Mouse (Mus musculus) layer of hippocampus, adult 9-10 months (tissue): Measurements from ENCODE around the gene 1700020D05Rik.
A peak's percentile ranks its signal among the peaks of the same experiment; 100 is the strongest.

ENCODE experiments used
- DNase-seq: peaks from one replicate; pipeline ENCODE4 v3.0.0; 2022; ENCODE audit warnings: low spot score

Gene 1700020D05Rik

GRCm38 (mm10) chr19:5503687-5504086 lies at the start of gene 1700020D05Rik:
Gene 1700020D05Rik, minus strand, starts transcription at chr19:5503787.
- no peak for DNase-seq

DNA sequence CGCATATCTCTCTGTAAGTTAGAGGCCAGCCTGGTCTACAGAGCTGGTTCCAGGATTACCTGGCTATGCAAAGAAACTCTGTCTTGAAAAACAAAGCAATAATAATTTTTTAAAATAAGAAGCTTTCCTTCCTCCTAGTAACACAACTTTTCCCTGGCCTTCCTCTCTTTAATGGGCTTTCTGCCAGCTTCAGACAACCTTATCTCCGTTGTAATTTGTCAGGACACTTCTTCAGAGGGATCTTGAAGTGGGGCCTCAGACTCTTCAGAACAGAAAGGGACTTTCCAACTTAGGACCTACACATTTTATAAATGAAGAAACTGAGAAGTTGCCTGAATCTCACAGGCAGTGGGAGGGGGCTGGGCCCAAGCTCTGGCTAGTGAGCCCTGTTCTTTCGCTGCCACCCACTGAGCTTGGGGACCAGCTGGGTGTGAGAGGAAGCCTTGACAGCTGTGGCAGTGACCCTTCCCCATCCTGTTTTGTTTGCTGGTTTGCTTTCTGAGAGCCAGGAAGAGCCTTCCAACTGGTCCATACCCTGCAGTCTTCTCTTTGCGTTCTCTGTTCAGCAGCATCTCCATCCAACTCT lies 44.0 kb upstream of the 1700020D05Rik start:
- DNase-seq, result no peak

- DNase-seq, result no peak
Measured at GRCm38 (mm10) chr19:5544031-5544430, 40.4 kb upstream of the 1700020D05Rik start.

GRCm38 (mm10) chr19:5543362-5543761 lies 39.8 kb upstream of the 1700020D05Rik start:
- no peak for DNase-seq

DNA sequence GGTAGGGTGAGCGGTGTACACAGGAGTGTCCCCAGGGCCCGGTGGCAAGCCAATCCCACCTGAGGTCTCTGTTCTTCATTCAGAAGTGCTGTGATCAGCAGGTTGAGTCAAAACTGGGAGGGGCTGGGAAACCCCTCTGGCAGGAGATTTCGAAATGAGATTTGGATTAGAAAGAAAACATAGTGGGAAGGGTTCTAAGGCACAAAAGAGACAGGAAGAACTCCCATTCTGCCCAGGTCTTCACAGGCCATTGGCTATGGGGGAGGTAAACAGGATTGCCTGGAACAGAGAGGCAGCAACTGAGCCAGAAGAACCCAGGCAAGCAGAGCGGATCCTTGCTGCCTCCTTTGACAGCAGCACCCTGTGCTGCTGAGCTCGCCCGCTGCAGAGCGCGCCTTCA lies 35.2 kb upstream of the 1700020D05Rik start:
- DNase-seq, result no peak

GRCm38 (mm10) chr19:5532520-5532919 lies 28.9 kb upstream of the 1700020D05Rik start:
- DNase-seq, result no peak

GRCm38 (mm10) chr19:5530138-5530524 lies 26.5 kb upstream of the 1700020D05Rik start:
- DNase-seq, result no peak

DNA sequence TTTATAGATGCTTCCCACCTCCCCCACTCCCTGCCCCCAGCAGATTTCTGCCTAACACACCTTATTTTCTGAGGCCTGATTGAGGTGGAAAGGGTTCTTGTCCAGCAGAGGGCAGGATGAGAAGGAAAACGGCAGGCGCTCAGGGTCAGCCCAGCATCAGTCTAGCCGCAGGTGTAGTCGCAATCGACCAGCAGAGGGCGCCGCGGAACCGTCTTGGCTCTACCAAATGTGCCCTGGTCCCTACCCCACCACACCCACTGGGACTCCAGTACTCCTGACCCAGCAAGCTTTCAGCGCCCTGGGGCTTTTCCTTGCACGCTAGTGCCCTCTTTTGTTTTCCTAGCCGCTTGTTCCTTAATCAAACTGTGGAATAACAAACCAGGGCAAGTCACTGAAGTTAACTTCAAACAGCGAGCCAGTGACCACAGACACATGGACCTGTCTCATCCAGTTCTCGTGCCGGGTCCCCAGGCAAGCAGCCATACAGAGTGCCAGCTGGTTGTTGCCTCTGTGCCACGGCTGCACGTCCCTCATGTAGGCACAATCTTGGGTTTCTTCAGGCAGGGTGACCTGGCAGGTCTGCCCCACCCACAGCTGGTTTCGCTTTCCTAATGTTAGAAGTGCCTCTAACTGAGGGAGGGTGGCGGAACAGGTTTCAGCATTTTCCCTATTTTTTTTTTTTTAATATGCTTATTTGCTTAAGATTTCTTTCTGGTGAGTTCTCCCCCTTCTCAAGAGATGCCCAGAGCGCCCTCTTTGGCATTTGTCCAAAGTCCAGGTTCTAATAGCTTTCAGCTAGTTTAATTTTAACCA lies 25.9 kb upstream of the 1700020D05Rik start:
- DNase-seq, result peak; percentile 85

- no peak for DNase-seq
Measured at GRCm38 (mm10) chr19:5525204-5525603, 21.6 kb upstream of the 1700020D05Rik start.

DNA sequence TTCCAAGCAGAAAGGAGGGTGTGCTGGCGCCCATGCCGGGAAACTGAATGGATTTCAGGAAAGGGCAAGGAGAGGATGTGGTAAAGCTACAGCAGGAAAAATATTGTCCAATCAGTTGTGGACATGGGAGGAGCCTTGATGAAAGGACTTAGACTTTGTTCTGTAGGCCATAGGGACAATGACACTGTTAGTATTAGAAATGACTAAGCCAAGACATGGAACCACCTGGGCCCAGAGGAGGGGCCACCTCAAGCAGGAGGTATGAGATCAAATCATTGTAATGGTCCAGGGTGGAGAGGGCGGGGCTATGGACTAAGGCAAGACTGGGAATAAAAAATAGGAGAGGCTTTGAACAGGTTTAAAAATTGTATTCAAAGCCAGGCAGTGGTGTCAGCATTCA lies 15.1 kb upstream of the 1700020D05Rik start:
- DNase-seq, result no peak

DNA sequence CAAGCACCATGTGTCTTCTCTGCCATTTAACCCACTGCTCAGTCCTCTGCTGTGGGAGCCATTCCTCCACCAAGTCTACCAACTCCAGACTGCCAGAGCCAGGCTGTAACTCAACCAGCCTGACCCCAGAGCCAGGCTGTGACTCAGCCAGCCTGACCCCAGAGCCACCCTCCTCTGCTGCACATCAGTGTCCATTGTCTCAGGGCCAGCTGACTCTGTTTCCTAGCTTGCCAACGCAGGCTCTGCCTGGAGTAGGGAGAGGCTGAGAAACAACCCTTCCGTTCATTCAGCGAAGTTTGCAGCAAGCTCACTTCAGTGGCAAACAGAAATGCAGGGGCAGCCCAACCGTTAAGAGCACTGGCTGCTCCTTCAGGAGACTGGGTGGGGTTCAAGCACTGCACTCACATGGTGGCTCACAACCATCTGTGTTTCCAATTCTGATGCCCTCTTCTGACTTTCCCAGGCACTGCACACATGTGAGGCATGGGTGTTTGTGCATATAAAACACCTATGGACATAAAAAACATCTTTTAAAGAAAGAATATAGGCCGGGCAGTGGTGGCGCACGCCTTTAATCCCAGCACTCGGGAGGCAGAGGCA lies 13.4 kb upstream of the 1700020D05Rik start:
- DNase-seq, result no peak

GRCm38 (mm10) chr19:5515840-5516777 lies 12.5 kb upstream of the 1700020D05Rik start:
- no peak for DNase-seq

DNA sequence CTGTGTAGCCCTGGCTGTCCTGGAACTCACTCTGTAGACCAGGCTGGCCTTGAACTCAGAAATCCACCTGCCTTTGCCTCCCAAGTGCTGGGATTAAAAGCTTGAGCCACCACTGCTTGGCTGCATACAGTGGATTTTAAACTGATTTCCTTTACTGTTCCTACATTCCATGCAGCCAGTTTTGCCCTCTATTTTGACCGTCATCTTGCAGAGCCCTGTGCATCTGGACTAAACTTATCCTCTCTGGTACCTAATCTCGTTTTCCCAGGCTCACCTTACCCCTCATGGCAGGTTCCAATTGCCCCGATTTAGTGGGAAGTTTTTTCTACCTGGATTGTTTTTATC lies 9.4 kb upstream of the 1700020D05Rik start:
- DNase-seq, result no peak

DNA sequence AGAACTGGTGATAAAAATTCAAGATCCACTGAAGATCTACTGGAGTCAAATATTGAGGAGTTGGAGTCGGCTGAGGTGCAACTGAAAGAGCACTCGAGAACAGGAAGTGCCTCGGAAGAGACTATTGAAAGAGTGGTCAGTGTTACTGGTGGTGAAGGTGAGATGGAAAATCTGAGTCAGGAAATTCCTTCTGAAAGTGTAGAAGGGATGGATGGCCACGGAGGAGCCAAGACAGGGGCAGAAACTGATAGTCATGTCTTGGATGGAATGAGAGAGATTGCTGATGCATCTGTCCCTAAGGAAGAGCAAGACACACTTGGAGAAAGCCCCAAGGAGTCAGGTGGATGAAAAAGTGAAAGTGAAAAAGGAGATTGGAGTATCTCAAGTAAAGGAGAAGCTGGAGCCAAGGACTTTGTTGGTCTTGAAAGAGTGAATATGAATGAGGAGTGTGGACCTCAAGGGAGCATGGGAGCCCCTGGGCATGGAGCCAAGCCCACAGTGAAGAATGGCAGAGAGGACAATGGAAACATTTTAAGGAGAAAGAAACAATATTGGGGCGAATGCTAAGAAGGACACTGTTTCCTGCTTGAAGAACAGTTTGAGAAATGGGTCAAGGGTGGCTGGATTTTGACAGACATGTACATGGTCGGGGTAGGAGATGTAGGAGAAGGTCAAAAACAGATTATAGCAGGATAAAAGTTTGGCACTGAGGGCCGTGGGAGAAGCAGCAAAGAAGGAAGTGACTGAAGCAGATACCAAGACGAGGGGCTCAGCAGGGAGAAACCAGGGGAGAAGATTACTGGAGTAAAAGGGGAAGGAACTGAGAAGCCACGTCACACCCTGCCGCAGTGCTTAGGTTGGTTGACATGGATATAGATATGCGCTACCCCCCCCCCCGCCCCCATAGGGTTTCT lies 8.8 kb upstream of the 1700020D05Rik start:
- no peak for DNase-seq

DNA sequence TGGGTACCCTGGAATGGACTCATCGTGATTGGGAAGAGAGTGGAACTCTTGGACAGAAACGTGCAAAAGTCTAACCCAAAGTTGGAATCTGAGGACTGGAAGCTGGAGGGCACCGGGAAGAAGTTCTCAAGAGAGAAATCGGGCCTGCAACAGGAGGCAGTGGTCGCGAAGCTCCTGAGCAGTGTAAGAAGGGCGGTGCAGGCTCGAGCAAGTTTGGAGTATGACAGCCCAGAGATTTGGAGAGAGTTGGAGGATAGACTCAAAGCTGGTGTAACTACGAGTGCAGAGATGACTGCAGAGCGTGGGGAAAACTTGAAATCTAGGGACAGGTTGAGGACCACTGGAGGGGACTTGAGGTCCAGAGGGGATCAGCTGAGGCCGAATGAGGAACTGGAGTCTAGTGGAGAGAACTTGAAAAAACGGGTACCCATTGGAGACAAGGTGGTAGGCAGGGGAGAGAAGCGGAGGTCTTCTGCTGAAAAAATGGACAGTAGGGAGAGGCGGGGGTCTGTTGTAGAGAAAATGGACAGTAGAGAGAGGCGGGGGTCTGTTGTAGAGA lies 7.6 kb upstream of the 1700020D05Rik start:
- DNase-seq, result no peak

DNA sequence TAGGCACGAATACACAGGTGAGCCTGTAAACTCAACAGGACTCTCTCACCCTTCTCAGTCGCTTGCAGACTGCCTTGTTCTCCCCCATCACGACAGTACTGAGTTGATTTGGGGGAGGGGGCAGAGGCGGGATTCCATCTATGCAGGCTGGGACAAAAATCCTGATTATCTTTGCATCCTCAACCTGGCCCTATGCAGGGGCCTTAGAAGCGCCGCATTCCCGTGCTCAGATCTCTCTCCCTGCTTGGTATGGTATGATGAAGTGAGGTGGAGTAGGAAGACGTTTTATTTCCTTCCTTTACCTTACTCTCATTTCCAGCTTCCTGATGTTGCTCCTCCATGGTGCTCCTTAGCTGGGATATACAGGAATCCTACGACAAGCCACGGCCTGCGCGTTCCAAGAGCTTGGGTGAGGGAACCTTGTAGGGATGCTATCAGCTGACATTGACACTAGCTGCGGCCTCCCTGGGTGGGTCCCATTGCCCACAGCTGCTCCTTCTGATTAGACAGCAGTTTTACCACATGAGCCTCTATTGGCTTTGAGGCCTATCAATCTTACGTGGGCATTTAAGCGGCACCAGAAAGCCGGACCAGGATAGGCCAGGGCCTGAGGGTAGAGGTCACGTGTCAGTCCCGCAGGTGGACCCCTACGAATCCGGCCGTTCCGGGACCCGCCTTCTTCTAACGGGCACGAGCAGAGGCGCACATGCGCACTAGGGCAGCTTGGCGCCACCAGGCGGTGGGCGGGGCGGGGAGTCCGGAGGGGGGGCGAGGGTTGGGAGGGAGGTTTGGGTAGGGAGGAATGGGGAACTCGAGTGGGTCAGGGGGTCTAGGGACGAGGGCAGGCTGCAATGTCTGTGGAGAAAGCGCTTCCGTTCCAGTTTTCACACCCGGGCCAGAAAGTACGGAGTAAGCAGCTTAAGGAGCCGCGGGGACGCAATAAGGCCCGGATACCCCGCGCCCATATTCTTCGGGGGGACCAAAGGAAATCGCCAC lies 6.7 kb upstream of the 1700020D05Rik start, which contains the start of gene Snx32:
TSS of gene Snx32 (minus strand) at position 508 of the 996 bp plus-strand sequence.
- peak; percentile 99 for DNase-seq

GRCm38 (mm10) chr19:5500330-5500875 lies 3.2 kb downstream of the 1700020D05Rik start:
- DNase-seq, result no peak

GRCm38 (mm10) chr19:5496052-5496370 lies 7.6 kb downstream of the 1700020D05Rik start:
- DNase-seq, result no peak

DNA sequence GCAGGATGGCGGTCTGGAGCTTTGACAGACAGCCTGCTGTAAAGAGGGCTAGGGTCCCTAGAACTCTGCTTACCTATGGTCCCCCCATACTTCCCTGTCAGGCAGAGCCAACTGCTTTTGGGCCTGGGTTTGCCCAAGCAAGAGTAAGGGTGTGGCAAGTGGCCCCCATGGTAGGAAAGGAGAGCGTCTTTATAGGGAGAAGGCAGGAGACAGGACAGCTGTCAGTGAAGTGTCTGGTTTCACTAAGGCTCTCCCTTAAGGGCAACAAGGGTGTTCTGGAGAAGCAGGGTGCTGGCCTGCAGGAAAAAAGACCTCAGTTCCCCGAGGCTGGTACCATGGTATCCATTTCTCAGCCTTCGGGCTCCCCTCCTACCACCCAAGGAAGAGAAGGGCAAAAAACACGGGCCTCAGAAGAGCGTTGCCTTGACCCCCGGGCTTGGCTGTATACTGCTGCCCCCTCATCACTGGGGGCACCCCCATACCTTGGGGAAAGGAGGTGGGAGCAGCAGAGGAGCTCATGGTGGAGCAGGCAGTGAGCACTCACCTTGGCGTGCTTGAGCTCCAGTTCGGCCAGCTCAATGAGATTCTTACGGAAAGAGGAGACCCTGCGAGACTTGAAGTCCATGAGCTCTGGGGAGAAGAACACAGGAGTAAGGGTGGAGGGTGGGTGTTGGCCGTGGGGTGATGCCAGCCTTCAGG lies 8.1 kb downstream of the 1700020D05Rik start:
- DNase-seq, result no peak
